Mouse (Mus musculus): Measurements from ENCODE around the gene Lap3. TPM values are rescaled to one million over a fixed set of nuclear protein-coding genes. Genes with fewer than 3 reads are reported as not detected.
A peak's percentile ranks its signal among the peaks of the same experiment; 100 is the strongest.

Lap3 gene
- polyA plus RNA-seq, 1 experiment from 2014 or later, result 153 TPM

DNA sequence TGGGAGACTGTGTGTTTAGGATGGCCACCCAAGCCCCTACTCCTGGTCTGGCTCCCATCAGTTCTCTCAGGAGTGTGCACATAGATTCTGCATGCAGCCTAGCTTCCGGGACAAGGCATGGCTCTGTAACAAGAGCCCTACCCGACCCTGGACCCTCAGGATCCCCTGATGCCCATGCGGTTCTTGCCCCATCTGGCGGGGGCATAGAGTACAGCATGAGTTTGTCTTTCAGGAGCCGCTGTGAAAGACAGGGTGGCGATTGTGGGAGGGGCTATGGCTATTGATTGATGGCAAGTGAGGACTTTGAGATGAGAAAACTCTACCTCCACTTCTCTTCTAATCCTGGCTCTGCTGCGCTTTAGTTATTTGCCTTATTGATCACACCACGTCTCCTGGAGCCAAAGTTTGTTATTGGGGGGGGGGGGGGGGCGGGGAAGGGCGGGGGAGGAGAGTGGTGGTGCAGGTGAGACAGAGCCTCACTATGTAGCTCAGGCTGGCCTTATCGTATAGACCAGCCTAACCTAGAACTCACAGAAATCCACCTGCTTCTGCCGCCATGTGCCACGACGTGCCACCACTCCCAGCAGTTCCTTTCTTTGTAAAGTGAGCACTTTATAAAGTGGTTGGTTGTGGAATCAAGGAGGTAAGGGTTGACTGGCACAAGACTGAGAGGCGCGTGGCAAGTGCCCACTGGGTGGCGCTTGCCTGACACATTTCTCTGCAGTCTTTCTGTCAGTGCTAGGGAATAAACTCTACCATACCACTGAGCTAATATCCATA, 41.3 kb downstream of the Lap3 start:
- Histone ChIP-seq H3K4me2 (ENCODE audit: low read depth, low read length) (peak overlapping the region; percentile 30; the same call in 1 of the 2 replicates), H3K9ac (ENCODE audit: low read depth, low read length) (no peak overlapping the region), H3K9me3 (ENCODE audit: control insufficient read depth, low read length) (no peaks in the 10 kb centered on the region), H3K27me3 (replicated peaks; ENCODE audit: control insufficient read depth, insufficient read depth, low read length) (no peaks in the 10 kb centered on the region), H3K4me3 (ENCODE audit: low read length) (no peak overlapping the region), H3K36me3 (ENCODE audit: control insufficient read depth, insufficient read depth, low read length) (0 out of 2 replicates have a peak, but pooled peaks cover 2% of the 10 kb centered on the region), H3K4me1 (ENCODE audit: control insufficient read depth, insufficient read depth, low read length) (no peaks in the 10 kb centered on the region), H3K27ac (ENCODE audit: low read length) (no peak overlapping the region)
- ATAC-seq, result peak; percentile 83
- 8% methylated on average over 17 of the region's 17 CpGs for WGBS

GRCm38 (mm10) chr5:45535177-45535576, 42.0 kb downstream of the Lap3 start:
- Histone ChIP-seq H3K4me2 (ENCODE audit: low read depth, low read length) (no peak overlapping the region), H3K36me3 (ENCODE audit: control insufficient read depth, insufficient read depth, low read length) (0 out of 2 replicates have a peak, but pooled peaks cover 2% of the 10 kb centered on the region), H3K27ac (ENCODE audit: low read length) (no peak overlapping the region), H3K4me3 (ENCODE audit: low read length) (no peak overlapping the region), H3K4me1 (ENCODE audit: control insufficient read depth, insufficient read depth, low read length) (no peaks in the 10 kb centered on the region), H3K27me3 (replicated peaks; ENCODE audit: control insufficient read depth, insufficient read depth, low read length) (no peaks in the 10 kb centered on the region), H3K9ac (ENCODE audit: low read depth, low read length) (no peak overlapping the region), H3K9me3 (ENCODE audit: control insufficient read depth, low read length) (no peaks in the 10 kb centered on the region)
- 71% methylated on average over 4 of the region's 4 CpGs for WGBS
- no peak; the same call in 1 of the 2 replicates for ATAC-seq

DNA sequence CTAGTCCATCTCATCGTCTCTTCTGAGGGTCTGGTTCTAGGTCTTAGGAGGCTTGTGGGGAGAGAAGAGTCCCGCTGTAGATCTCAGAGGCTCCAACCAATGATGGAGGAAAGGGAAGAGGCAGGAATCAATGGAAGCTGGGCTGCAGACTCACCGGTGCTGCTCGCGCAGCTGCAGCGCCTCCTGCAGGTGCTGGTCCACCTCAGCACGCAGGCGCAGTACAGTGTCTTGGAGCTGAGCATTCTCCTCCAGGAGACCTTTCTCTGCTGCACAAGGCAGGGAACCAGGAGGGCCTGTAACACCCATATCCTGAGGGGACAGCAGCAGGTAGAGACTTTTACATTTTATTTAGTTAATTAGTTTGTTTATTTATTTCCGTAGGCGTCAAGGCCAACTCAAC, 46.3 kb downstream of the Lap3 start:
- no peak for ATAC-seq
- Histone ChIP-seq H3K27me3 (replicated peaks; ENCODE audit: control insufficient read depth, insufficient read depth, low read length) (no peaks in the 10 kb centered on the region), H3K4me1 (ENCODE audit: control insufficient read depth, insufficient read depth, low read length) (no peaks in the 10 kb centered on the region), H3K9ac (ENCODE audit: low read depth, low read length) (no peak overlapping the region), H3K27ac (ENCODE audit: low read length) (no peak overlapping the region), H3K9me3 (ENCODE audit: control insufficient read depth, low read length) (no peaks in the 10 kb centered on the region), H3K4me3 (ENCODE audit: low read length) (no peak overlapping the region), H3K4me2 (ENCODE audit: low read depth, low read length) (no peak overlapping the region), H3K36me3 (ENCODE audit: control insufficient read depth, insufficient read depth, low read length) (no peaks in the 10 kb centered on the region)
- 58% methylated on average over 10 of the region's 10 CpGs for WGBS

GRCm38 (mm10) chr5:45543374-45543773, 50.2 kb downstream of the Lap3 start:
- no peak overlapping the region for H3K4me2 ChIP-seq (ENCODE audit: low read depth, low read length)
- WGBS, result 56% methylated on average over 5 of the region's 5 CpGs
- H3K9ac ChIP-seq (ENCODE audit: low read depth, low read length), result no peak overlapping the region
- H3K9me3 ChIP-seq (ENCODE audit: control insufficient read depth, low read length), result no peaks in the 10 kb centered on the region
- no peaks in the 10 kb centered on the region for H3K4me1 ChIP-seq (ENCODE audit: control insufficient read depth, insufficient read depth, low read length)
- ATAC-seq, result no peak
- no peak overlapping the region for H3K27ac ChIP-seq (ENCODE audit: low read length)
- H3K27me3 ChIP-seq (replicated peaks; ENCODE audit: control insufficient read depth, insufficient read depth, low read length), result no peaks in the 10 kb centered on the region
- H3K4me3 ChIP-seq (ENCODE audit: low read length), result no peak overlapping the region
- no peaks in the 10 kb centered on the region for H3K36me3 ChIP-seq (ENCODE audit: control insufficient read depth, insufficient read depth, low read length)

GRCm38 (mm10) chr5:45549586-45549985, 56.4 kb downstream of the Lap3 start:
- no peaks in the 10 kb centered on the region for H3K27me3 ChIP-seq (replicated peaks; ENCODE audit: control insufficient read depth, insufficient read depth, low read length)
- H3K36me3 ChIP-seq (ENCODE audit: control insufficient read depth, insufficient read depth, low read length), result no peaks in the 10 kb centered on the region
- WGBS, result 89% methylated on average over 1 of the region's 1 CpGs
- H3K4me3 ChIP-seq (ENCODE audit: low read length), result no peak overlapping the region
- H3K4me2 ChIP-seq (ENCODE audit: low read depth, low read length), result no peak overlapping the region
- no peaks in the 10 kb centered on the region for H3K4me1 ChIP-seq (ENCODE audit: control insufficient read depth, insufficient read depth, low read length)
- no peaks in the 10 kb centered on the region for H3K9me3 ChIP-seq (ENCODE audit: control insufficient read depth, low read length)
- no peak overlapping the region for H3K27ac ChIP-seq (ENCODE audit: low read length)
- H3K9ac ChIP-seq (ENCODE audit: low read depth, low read length), result no peak overlapping the region
- peak; percentile 63; the same call in 1 of the 2 replicates for ATAC-seq

Other genes starting within 250 kb of the Lap3 start
- 359 and 405 TPM in 2 replicates for gene Qdpr, start 43.1 kb upstream of the Lap3 start, polyA plus RNA-seq (2015; fragmentation: Nextera tagmentation; extraction: Ambion mirVana)
- not detected in 2 replicates for gene Clrn2, start 39.6 kb upstream of the Lap3 start, polyA plus RNA-seq (2015; fragmentation: Nextera tagmentation; extraction: Ambion mirVana)
- gene Med28, start 26.9 kb downstream of the Lap3 start, polyA plus RNA-seq (2015; fragmentation: Nextera tagmentation; extraction: Ambion mirVana), result 220 and 233 TPM in 2 replicates
- gene Fam184b, start 146.2 kb downstream of the Lap3 start, polyA plus RNA-seq (2015; fragmentation: Nextera tagmentation; extraction: Ambion mirVana), result 2.6 and 2.9 TPM in 2 replicates
- 33.9 and 37.0 TPM in 2 replicates for gene Ncapg, start 176.5 kb downstream of the Lap3 start, polyA plus RNA-seq (2015; fragmentation: Nextera tagmentation; extraction: Ambion mirVana)